ENCODE assay signal across 15 mouse cellular contexts in genomic region chr12:4117579-4117978, GRCm38 (mm10). TPM values are rescaled to one million over a fixed set of nuclear protein-coding genes. Genes with fewer than 3 reads are reported as not detected.
A peak's percentile ranks its signal among the peaks of the same experiment; 100 is the strongest.
DNase-seq lines count a peak whose midpoint lies in the region; ATAC-seq and TF ChIP-seq lines count a peak whose summit lies in the region.
"Had no signal": no experiment of that assay in that cellular context is flagged by ENCODE, and none has a peak within 500 bp of the region (broad histone marks: within the 10 kb centered on the region; RNA-seq: fewer than 3 reads in every experiment).

No protein-coding gene starts in this region.

- H3K9me3 ChIP-seq in heart, postnatal 0 days (replicated peaks; ENCODE audit: control insufficient read depth, low read length) = no peaks in the 10 kb centered on the region
- H3K9me3 ChIP-seq in kidney, embryonic 14.5 days (ENCODE audit: control insufficient read depth, low read length) = no peaks in the 10 kb centered on the region
- H3K9me3 ChIP-seq: hindbrain, embryonic 12.5 days; midbrain, embryonic 13.5 days; neural tube, embryonic 12.5 days had no signal

- H3K9ac ChIP-seq in heart, postnatal 0 days (replicated peaks; ENCODE audit: low read depth, low read length) = no peak overlapping the region
- no peak overlapping the region for H3K9ac ChIP-seq in kidney, embryonic 14.5 days (ENCODE audit: low read depth, low read length)
- H3K9ac ChIP-seq: hindbrain, embryonic 12.5 days; midbrain, embryonic 13.5 days; neural tube, embryonic 12.5 days had no signal

- peak; percentile 16 for DNase-seq in heart, postnatal 0 days (ENCODE audit: low spot score)
- no peak for DNase-seq in heart, postnatal 4 days
- DNase-seq in frontal cortex, postnatal 14 days (ENCODE audit: low spot score in 2 of 2) = peak; percentile 62 to 76
- DNase-seq in left cerebral cortex, adult 2 months (ENCODE audit: extremely low spot score in 1 of 2, low spot score in 2 of 2) = peak; percentile 69 to 75
- DNase-seq in right cerebral cortex, postnatal 10 days (ENCODE audit: low spot score in 2 of 2) = peak; percentile 79 to 90
- no peak for DNase-seq in kidney, postnatal 36 days
- no peak for DNase-seq in thymus, postnatal 25 days
- DNase-seq: adrenal gland, postnatal 14 days; cerebellum, postnatal 36 days had no signal

- TF ChIP-seq EP300 in heart, postnatal 0 days (IDR thresholded peaks at IDR 0.05; ENCODE audit: low read depth) = no peak

- H3K27me3 ChIP-seq in heart, postnatal 0 days (ENCODE audit: control insufficient read depth, insufficient read depth, low read length) = no peaks in the 10 kb centered on the region
- no peaks in the 10 kb centered on the region for H3K27me3 ChIP-seq in kidney, embryonic 14.5 days (ENCODE audit: control insufficient read depth, insufficient read depth, low read length)
- H3K27me3 ChIP-seq: hindbrain, embryonic 12.5 days; midbrain, embryonic 13.5 days; neural tube, embryonic 12.5 days; Patski had no signal

- H3K36me3 ChIP-seq in heart, postnatal 0 days (replicated peaks; ENCODE audit: control insufficient read depth, insufficient read depth, low read length) = 0 out of 2 replicates have a peak, but pooled peaks cover 5% of the 10 kb centered on the region
- no peaks in the 10 kb centered on the region for H3K36me3 ChIP-seq in kidney, embryonic 14.5 days (ENCODE audit: control insufficient read depth, insufficient read depth, low read length)
- H3K36me3 ChIP-seq: hindbrain, embryonic 12.5 days; midbrain, embryonic 13.5 days had no signal

- H3K4me3 ChIP-seq in heart, postnatal 0 days (ENCODE audit: low read depth, low read length) = no peak overlapping the region
- 0 out of 2 replicates have a peak overlapping the region, but pooled peaks have one; percentile 7 for H3K4me3 ChIP-seq in left cerebral cortex, adult 2 months
- H3K4me3 ChIP-seq in kidney, embryonic 14.5 days (ENCODE audit: low read length) = no peak overlapping the region
- H3K4me3 ChIP-seq: hindbrain, embryonic 12.5 days; midbrain, embryonic 13.5 days; neural tube, embryonic 12.5 days had no signal

- 0 out of 2 replicates have a peak, but pooled peaks have one; percentile 39 for ATAC-seq in heart, postnatal 0 days (ENCODE audit: insufficient read depth, low read depth)
- no peak for ATAC-seq in kidney, embryonic 14.5 days (ENCODE audit: low FRiP score, low TSS enrichment)
- ATAC-seq: lung, postnatal 0 days; midbrain, embryonic 13.5 days; Patski had no signal

- H3K4me2 ChIP-seq in heart, postnatal 0 days (ENCODE audit: low read depth, low read length) = no peak overlapping the region
- H3K4me2 ChIP-seq in kidney, embryonic 14.5 days (replicated peaks; ENCODE audit: low read depth, low read length) = no peak overlapping the region
- H3K4me2 ChIP-seq: hindbrain, embryonic 12.5 days; midbrain, embryonic 13.5 days; neural tube, embryonic 12.5 days had no signal

- intact Hi-C loops in left cerebral cortex, adult 2 months (cut with DNase I) = loop anchor here (1.0 to 5.0 kb wide), 2 partner anchors 16 to 75 kb away; partner anchors contain the start of gene Adcy3

- no peak for TF ChIP-seq CTCF in heart, postnatal 0 days (IDR thresholded peaks at IDR 0.05; ENCODE audit: low read depth)
- no peak for TF ChIP-seq CTCF in left cerebral cortex, adult 2 months (IDR thresholded peaks at IDR 0.05)

- H3K4me1 ChIP-seq in heart, postnatal 0 days (ENCODE audit: control insufficient read depth, insufficient read depth) = no peaks in the 10 kb centered on the region; the same call in 1 of the 2 replicates
- no peaks in the 10 kb centered on the region for H3K4me1 ChIP-seq in kidney, embryonic 14.5 days (ENCODE audit: control insufficient read depth, insufficient read depth, low read length)
- H3K4me1 ChIP-seq: hindbrain, embryonic 12.5 days; midbrain, embryonic 13.5 days; neural tube, embryonic 12.5 days had no signal

- H3K27ac ChIP-seq in heart, postnatal 0 days (ENCODE audit: low read depth) = no peak overlapping the region
- H3K27ac ChIP-seq in left cerebral cortex, adult 2 months = peak overlapping the region; percentile 51
- H3K27ac ChIP-seq in kidney, embryonic 14.5 days (ENCODE audit: low read depth, low read length) = no peak overlapping the region
- H3K27ac ChIP-seq: hindbrain, embryonic 12.5 days; midbrain, embryonic 13.5 days; neural tube, embryonic 12.5 days had no signal

- 36% methylated on average over 4 of the region's 4 CpGs for WGBS in heart, postnatal 0 days
- 78% methylated on average over 4 of the region's 4 CpGs for WGBS in kidney, embryonic 14.5 days

RNA-seq across cellular contexts. Expression of gene Adcy3, which starts 15.3 kb away (rescaled TPM):
- 5.6 and 7.5 TPM in 2 replicates for total RNA-seq in heart, postnatal 0 days (2014; rRNA removed; ENCODE audit: low replicate concordance)
- polyA plus RNA-seq in heart, postnatal 0 days (2015; fragmentation: Nextera tagmentation; extraction: Ambion mirVana) = 1.2 and 1.5 TPM in 2 replicates
- total RNA-seq in heart, postnatal 4 days (2021) = 1 to 10 TPM; 5.5 to 5.7 TPM
- 10 to 100 TPM; 51.4 to 53.8 TPM for total RNA-seq in left cerebral cortex, adult 2 months (2021)
- polyA plus RNA-seq in kidney, embryonic 14.5 days (2014; fragmentation: Nextera tagmentation; extraction: Ambion mirVana) = 4.3 and 7.4 TPM in 2 replicates

RNA-seq across cellular contexts. Expression of gene Dnajc27, which starts 35.2 kb away (rescaled TPM):
- total RNA-seq in heart, postnatal 0 days (2014; rRNA removed; ENCODE audit: low replicate concordance) = 12.6 and 15.9 TPM in 2 replicates
- polyA plus RNA-seq in heart, postnatal 0 days (2015; fragmentation: Nextera tagmentation; extraction: Ambion mirVana) = 3.4 and 3.6 TPM in 2 replicates
- 1 to 10 TPM; 8.2 to 9.4 TPM for total RNA-seq in heart, postnatal 4 days (2021)
- total RNA-seq in left cerebral cortex, adult 2 months (2021) = 10 to 100 TPM; 91.0 to 95.8 TPM
- polyA plus RNA-seq in kidney, embryonic 14.5 days (2014; fragmentation: Nextera tagmentation; extraction: Ambion mirVana) = 5.0 and 8.8 TPM in 2 replicates

Comparison
In these comparisons a context has a peak if more than half of its experiments do, and no peak if none do; other contexts are left out.
1. DNase-seq: peak in heart, postnatal 0 days (single experiment), frontal cortex, postnatal 14 days (2 of 2), left cerebral cortex, adult 2 months (2 of 2) and right cerebral cortex, postnatal 10 days (2 of 2); none in heart, postnatal 4 days (single experiment), kidney, postnatal 36 days (0 of 2) and thymus, postnatal 25 days (single experiment).